Mouse (Mus musculus) midbrain, embryonic 15.5 days (tissue): ENCODE results near the gene C1qtnf6. TPM values are rescaled to one million over a fixed set of nuclear protein-coding genes. Genes with fewer than 3 reads are reported as not detected.

Experiments
- ATAC-seq: fragments of 200-750 bp; cut with Nextera tagmentation; replicated peaks from 2 replicates; pipeline ENCODE4 v1.8.0; 2017; ENCODE audit warnings: moderate TSS enrichment
- H3K27ac ChIP-seq: fragments of 300-500 bp; sonication (generic); 2 replicates; pipeline ENCODE4 v1.5.1; 2015; ENCODE audit warnings: mild to moderate bottlenecking, inconsistent platforms
- H3K27me3 ChIP-seq: fragments of 300-500 bp; sonication (generic); replicated peaks from 2 replicates; pipeline ENCODE4 v1.6.1; 2015; ENCODE audit warnings: inconsistent platforms
- H3K36me3 ChIP-seq: fragments of 300-500 bp; sonication (generic); replicated peaks from 2 replicates; pipeline ENCODE4 v1.6.1; 2015; ENCODE audit warnings: inconsistent platforms
- H3K4me1 ChIP-seq: fragments of 300-500 bp; sonication (generic); 2 replicates; pipeline ENCODE4 v1.6.1; 2015; ENCODE audit warnings: inconsistent platforms
- H3K4me2 ChIP-seq: fragments of 300-500 bp; sonication (generic); 2 replicates; pipeline ENCODE4 v1.6.1; 2015; ENCODE audit warnings: inconsistent platforms, mild to moderate bottlenecking, moderate library complexity
- H3K4me3 ChIP-seq: fragments of 300-500 bp; sonication (generic); 2 replicates; pipeline ENCODE4 v1.5.1; 2015; ENCODE audit warnings: mild to moderate bottlenecking, inconsistent platforms
- H3K9ac ChIP-seq: fragments of 300-500 bp; sonication (generic); 2 replicates; pipeline ENCODE4 v1.6.1; 2015; ENCODE audit warnings: mild to moderate bottlenecking, inconsistent platforms
- H3K9me3 ChIP-seq: fragments of 300-500 bp; sonication (generic); 2 replicates; pipeline ENCODE4 v1.6.1; 2016; ENCODE audit warnings: inconsistent platforms
- WGBS: fragments of 180-500 bp; shearing (Covaris S2); methylation state at CpG from one replicate; pipeline ENCODE4 v1.1.7; 2015; ENCODE audit warnings: mixed read lengths; 5-methylcytosine and 5-hydroxymethylcytosine counted together
- polyA plus RNA-seq: library from polyadenylated mRNA; unstranded; fragments of >200 nt; fragmentation: Nextera tagmentation; extraction: Ambion mirVana; gene quantifications from 2 replicates; pipeline ENCODE4 v1.2.1, GENCODE M21; 2015

Gene C1qtnf6
- polyA plus RNA-seq, 1 experiment from 2014 or later, result 6.6 TPM

DNA sequence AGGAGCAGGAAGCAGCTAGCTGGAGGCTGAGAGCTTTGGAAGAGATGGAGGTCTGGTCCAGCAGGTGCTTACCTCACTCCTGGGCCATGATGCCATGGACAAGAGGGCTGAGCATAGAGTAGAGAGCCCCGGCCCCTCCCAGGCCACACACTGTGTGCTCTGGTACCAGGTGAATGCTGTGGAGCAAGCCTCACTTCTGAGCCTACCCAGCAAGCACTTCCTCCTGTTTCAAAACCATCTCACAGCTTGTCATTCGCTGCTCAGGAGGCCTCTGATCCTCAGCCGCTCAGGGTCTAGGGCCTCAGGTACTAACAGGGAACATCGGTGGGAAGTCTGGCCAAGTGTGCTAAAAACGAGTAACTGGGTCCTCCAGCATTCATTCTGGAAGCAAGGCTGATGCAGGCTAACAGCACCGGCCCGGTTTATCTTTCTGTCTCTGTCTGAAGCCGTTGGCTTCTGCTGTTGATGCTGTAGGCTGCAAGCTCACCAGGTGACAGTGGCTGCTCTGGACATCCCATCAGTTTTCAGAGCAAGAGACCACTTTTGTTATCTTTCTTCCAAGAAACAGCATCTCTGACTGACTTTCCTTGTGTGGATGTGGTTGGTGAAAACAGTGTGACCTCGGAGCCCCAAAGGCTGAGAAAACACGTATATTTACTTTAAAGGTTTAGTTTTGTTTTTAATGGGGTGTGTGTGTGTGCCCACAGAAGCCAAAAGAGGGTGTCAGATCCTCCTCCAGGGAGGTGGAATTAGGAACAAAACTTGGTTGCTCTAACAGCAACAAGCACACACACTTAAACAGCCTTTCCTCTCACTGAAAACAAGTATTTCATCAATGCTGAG, 26.7 kb upstream of the C1qtnf6 start:
- H3K36me3 ChIP-seq, result no peaks in the 10 kb centered on the region
- H3K27me3 ChIP-seq, result no peaks in the 10 kb centered on the region
- H3K9me3 ChIP-seq, result peaks cover under 1% of the 10 kb centered on the region; the same call in 1 of the 2 replicates
- ATAC-seq, result no peak
- no peaks in the 10 kb centered on the region for H3K4me1 ChIP-seq
- WGBS, result 70% methylated on average over 10 of the region's 10 CpGs
- no peak overlapping the region for H3K9ac ChIP-seq
- no peak overlapping the region for H3K27ac ChIP-seq
- no peak overlapping the region for H3K4me2 ChIP-seq
- H3K4me3 ChIP-seq, result no peak overlapping the region

DNA sequence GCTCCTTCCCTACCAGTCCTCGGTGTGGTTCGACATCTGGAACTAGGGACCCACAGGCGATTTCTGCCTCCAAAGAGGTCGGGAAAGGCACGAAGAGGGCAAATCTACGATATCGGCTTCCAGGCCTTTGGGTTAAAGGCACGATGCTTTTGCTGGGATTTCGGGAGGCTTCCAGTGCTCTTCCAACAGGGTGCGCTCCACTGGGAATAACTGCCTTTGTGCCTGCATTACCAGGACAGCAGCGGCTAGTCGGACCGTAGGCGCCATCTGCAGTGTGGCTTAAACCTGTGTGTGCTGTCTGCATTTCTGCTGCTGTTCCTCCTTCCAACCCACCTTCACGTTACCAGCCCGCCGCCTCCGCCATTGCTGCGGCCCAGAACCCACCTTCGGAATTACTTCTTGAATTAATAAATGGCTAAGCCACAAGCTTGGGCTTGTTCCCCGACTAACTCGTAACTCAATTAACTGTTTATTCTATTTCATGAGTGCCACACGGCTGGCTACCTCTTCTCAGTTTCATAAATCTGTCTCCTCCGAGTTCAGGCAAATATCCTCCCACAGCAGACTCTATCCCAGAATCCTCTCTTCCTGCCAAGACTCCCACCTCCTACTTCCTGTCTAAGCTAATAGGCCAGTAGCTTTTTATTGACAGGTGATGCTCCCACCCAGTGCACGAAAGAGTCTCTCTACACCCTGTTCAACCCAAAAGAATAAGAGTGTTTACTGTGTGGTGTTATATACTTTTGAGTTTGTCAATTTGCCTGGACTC, 23.5 kb upstream of the C1qtnf6 start:
- H3K9ac ChIP-seq, result no peak overlapping the region
- H3K4me2 ChIP-seq, result no peak overlapping the region; the same call in 1 of the 2 replicates
- H3K9me3 ChIP-seq, result peaks cover 12% of the 10 kb centered on the region; the same call in 1 of the 2 replicates
- H3K4me1 ChIP-seq, result no peaks in the 10 kb centered on the region
- H3K36me3 ChIP-seq, result no peaks in the 10 kb centered on the region
- H3K27ac ChIP-seq, result no peak overlapping the region
- H3K27me3 ChIP-seq, result no peaks in the 10 kb centered on the region
- H3K4me3 ChIP-seq, result no peak overlapping the region
- 64% methylated on average over 25 of the region's 25 CpGs for WGBS
- no peak for ATAC-seq

DNA sequence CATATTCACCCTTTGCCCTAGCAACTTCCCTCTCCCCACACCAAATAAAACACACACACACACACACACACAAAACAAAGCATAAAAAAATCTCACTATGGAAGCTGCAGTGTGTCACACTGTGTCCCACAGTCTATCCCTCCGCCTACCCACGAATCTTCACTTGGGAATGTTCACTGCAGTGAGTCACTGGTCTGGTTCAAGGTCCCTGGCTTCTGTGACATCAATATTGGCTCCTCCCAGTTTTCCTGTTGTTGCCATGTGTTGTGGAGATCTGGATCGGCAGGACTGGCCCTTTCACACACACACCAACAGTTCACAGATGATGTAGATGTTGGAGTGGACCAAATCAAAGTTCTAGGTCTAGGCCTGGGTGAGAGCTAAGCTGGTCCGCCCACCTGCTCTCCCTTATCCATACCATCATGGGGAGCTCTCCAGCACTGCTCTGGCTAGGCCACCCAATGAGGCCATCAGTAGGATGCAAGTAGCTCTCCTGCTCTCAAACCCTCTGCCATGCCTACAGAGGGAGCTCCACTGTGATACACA, 18.0 kb upstream of the C1qtnf6 start:
- Histone ChIP-seq H3K9me3 (peaks cover 12% of the 10 kb centered on the region; the same call in 1 of the 2 replicates), H3K9ac (no peak overlapping the region), H3K4me3 (no peak overlapping the region), H3K4me2 (no peak overlapping the region), H3K4me1 (peaks cover 14% of the 10 kb centered on the region), H3K36me3 (no peaks in the 10 kb centered on the region), H3K27me3 (no peaks in the 10 kb centered on the region), H3K27ac (no peak overlapping the region)
- WGBS, result 84% methylated on average over 4 of the region's 4 CpGs
- no peak for ATAC-seq

DNA sequence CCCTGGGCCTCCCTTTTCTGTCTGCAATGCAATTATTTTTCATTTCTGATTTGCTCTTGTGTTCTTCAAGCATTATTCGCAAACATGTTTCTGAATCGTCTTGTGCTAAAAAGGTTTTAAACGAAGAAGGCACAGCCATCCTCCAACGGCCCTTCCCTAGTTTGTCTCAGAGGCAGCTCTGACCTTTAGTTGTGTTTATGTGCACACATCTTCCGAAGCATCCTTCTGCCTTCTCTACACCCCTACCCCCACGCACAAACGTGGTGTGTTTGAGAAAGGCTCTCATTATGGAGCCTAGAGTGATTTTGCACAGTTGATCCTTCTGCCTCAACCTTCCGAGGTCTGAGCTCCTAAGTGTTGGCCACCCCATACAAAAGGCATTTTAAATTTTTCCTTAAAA, 17.5 kb upstream of the C1qtnf6 start:
- Histone ChIP-seq H3K4me3 (no peak overlapping the region), H3K9ac (no peak overlapping the region), H3K4me2 (no peak overlapping the region), H3K27me3 (0 out of 2 replicates have a peak, but pooled peaks cover 1% of the 10 kb centered on the region), H3K36me3 (no peaks in the 10 kb centered on the region), H3K9me3 (peaks cover 12% of the 10 kb centered on the region; the same call in 1 of the 2 replicates), H3K27ac (peak overlapping the region; percentile 20; the same call in 1 of the 2 replicates), H3K4me1 (peaks cover 14% of the 10 kb centered on the region)
- no peak for ATAC-seq
- WGBS, result 72% methylated on average over 8 of the region's 8 CpGs

DNA sequence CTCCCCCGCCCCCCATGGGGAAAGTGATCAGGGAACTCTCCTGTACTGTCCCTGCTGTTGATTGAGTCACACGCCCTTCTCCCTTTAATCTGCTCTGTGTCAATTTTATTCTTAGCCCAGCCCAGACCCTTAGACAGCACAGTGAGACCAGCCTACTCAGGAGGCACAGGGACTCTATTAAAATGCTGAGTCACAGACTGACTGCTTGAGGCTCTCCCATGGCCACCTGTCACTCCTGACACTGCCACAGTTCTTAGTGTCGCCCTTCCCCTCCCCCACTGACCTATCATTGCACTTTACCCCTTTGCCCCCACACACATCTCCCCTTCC, 17.1 kb upstream of the C1qtnf6 start:
- H3K9ac ChIP-seq, result no peak overlapping the region
- H3K27ac ChIP-seq, result peak overlapping the region; percentile 20; the same call in 1 of the 2 replicates
- peaks cover 5% of the 10 kb centered on the region; the same call in 1 of the 2 replicates for H3K27me3 ChIP-seq

DNA sequence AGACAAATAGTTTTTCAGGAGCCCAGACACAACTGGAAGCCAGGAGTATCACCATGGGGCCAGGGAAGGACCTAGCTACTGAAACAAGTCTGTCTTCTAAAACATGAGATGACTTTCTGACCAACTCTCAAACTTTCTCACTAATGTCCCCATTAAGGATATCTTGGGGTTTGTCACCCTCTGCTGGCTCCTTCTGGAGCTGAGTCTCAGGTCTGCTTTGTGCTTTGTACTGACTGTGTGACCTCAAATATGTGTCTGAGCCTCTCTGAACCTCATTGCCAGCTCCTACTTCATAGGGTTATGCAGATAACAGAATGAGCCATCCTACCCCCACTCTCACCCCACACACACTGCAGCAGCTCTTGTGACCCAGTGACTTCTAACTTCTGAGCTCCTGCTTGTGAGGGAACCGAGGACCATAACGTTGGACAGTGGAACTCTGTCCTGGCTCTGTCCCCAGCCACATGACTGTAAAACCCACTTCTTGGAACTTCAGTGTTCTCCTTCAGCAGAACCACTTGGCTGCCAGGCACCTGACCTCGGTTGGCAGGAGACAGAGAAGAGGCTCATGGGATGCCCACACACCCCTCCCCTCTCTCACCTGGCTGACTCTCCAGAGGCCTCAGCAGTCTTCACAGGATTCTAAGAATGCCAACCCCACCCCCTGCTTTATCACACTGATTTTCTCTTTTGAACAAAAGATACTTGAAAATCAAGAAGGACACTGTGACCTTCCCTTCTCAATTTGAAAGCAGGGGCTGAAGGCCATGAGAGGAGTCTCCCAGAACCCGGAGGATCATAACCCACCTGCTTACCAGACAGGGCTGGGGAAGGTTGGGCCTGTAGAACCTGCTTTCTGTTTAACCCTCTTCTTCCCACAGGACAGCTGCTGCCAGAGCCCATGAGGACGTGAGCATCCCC, 16.5 kb upstream of the C1qtnf6 start:
- H3K9ac ChIP-seq, result no peak overlapping the region
- no peak overlapping the region for H3K4me3 ChIP-seq
- no peak for ATAC-seq

More for the DNA sequence above, 17.1 kb upstream of the C1qtnf6 start:
- Histone ChIP-seq H3K4me2 (no peak overlapping the region), H3K9me3 (peaks cover 12% of the 10 kb centered on the region; the same call in 1 of the 2 replicates), H3K4me3 (no peak overlapping the region), H3K4me1 (peaks cover 14% of the 10 kb centered on the region), H3K36me3 (no peaks in the 10 kb centered on the region)
- no peak for ATAC-seq
- WGBS, result 32% methylated on average over 3 of the region's 3 CpGs

DNA sequence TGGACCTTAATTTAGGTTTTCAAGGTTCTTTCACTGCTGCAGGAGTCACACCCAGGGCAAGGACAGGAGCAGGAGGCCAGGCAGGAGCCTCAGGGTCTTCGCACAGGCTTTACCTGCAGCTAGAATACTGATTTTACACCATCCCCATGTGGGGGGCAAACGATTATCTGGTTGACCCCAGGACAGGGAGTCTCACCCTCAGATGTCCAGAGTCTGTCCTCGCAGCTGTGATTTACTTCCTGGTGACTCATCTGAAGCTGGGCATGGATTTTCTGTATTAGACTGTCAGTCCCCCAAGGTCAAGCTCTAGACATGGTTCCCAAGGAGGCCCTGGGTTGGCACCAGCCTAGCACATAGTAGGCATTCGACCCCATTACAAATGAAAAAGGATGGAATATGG, 14.8 kb upstream of the C1qtnf6 start:
- Histone ChIP-seq H3K27me3 (peaks cover 5% of the 10 kb centered on the region; the same call in 1 of the 2 replicates), H3K4me1 (peaks cover 14% of the 10 kb centered on the region), H3K9me3 (0 out of 2 replicates have a peak, but pooled peaks cover 3% of the 10 kb centered on the region), H3K27ac (no peak overlapping the region), H3K36me3 (no peaks in the 10 kb centered on the region), H3K4me2 (no peak overlapping the region), H3K9ac (no peak overlapping the region), H3K4me3 (no peak overlapping the region)
- 72% methylated on average over 4 of the region's 4 CpGs for WGBS
- ATAC-seq, result no peak

More for the DNA sequence above, 16.5 kb upstream of the C1qtnf6 start:
- Histone ChIP-seq H3K36me3 (no peaks in the 10 kb centered on the region), H3K27ac (no peak overlapping the region), H3K4me1 (peaks cover 14% of the 10 kb centered on the region), H3K27me3 (peaks cover 5% of the 10 kb centered on the region; the same call in 1 of the 2 replicates), H3K4me2 (no peak overlapping the region), H3K9me3 (peaks cover 8% of the 10 kb centered on the region; the same call in 1 of the 2 replicates)
- 49% methylated on average over 5 of the region's 5 CpGs for WGBS

DNA sequence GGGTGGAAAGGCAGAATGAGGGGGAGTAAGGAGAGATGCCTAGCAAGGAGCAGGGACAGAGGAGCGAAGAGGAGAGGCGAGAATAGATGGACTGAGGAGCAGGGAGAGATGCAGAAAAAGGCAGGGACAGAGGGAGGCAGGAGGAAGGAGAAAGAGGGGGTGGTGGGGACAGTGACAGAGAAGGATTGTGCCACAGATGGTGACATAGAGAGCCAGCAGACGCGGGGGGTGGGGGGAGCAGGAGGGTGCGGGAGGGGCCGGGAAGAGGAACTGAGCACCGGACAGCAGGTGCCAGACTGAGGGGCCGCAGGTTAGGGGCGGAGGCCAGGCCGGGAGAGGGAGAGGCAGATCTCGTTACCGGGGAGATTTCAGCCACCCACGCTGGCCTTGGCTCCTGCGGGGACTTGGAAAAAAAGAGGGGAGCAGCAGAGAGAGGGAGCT, 13.4 kb upstream of the C1qtnf6 start, which contains the start of gene Sstr3:
TSS of gene Sstr3 (minus strand) at position 125 of the 441 bp plus-strand sequence.
- H3K4me3 ChIP-seq, result no peak within 1 kb of the TSS
- H3K27me3 ChIP-seq, result peaks cover 5% of the 10 kb centered on the region
- peak within 1 kb of the TSS; percentile 38 for H3K4me2 ChIP-seq
- 12% methylated on average over 14 of the region's 14 CpGs for WGBS
- H3K9ac ChIP-seq, result peak within 1 kb of the TSS; percentile 17; the same call in 1 of the 2 replicates
- ATAC-seq, result no peak
- H3K27ac ChIP-seq, result no peak within 1 kb of the TSS
- H3K9me3 ChIP-seq, result no peaks in the 10 kb centered on the region
- no peaks in the 10 kb centered on the region for H3K36me3 ChIP-seq
- H3K4me1 ChIP-seq, result peaks cover 14% of the 10 kb centered on the region

DNA sequence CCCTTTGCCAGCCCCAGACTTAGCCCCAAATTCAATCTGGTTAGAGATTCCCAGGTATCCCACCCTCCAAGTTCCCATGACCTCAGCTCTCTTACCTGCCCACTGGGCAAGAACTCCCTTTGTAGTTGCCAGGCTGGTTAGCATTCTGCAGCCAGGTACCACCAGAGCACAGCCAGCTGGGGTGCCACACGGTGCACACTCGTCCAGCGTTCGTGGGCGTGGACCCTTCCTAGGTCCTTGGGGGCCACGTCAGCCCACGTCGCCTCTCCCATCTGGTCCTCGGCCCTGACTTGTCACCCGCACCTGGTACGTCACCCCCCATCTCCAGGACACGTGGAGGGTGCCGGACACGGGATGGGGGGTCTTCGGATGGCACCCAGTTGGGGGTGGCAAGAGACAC, 12.8 kb upstream of the C1qtnf6 start:
- H3K9ac ChIP-seq, result no peak overlapping the region
- ATAC-seq, result no peak
- H3K27me3 ChIP-seq, result peaks cover 5% of the 10 kb centered on the region
- H3K4me2 ChIP-seq, result no peak overlapping the region
- no peaks in the 10 kb centered on the region for H3K9me3 ChIP-seq
- no peaks in the 10 kb centered on the region for H3K36me3 ChIP-seq
- 83% methylated on average over 15 of the region's 15 CpGs for WGBS
- peaks cover 14% of the 10 kb centered on the region for H3K4me1 ChIP-seq
- no peak overlapping the region for H3K27ac ChIP-seq
- H3K4me3 ChIP-seq, result no peak overlapping the region

DNA sequence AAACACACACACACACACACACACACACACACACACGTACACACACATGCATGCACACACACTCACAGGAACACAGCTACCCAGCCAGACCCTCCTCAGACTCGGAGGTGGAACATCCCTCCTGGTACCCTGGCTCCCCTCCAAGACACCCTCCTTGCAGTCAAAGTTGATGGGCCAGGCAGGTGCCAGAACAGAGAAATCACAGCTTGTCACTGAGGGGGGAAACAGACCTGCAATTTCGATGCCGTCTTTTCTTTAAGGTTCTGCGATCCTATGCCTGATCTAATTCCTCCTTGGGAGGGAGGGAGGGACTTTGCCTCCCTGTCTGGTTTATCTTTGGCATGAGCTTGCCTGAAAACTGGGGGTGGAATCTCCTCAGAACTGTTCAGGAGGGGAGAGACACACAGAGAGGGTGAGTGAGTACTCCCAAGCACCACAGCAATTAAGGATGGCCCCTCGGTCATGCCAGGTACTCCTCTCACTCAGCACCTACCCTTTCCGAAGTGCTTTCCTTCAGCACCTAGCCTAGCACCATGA, 11.6 kb upstream of the C1qtnf6 start:
- H3K9me3 ChIP-seq, result no peaks in the 10 kb centered on the region
- ATAC-seq, result no peak
- WGBS, result 67% methylated on average over 7 of the region's 7 CpGs
- H3K27me3 ChIP-seq, result peaks cover 5% of the 10 kb centered on the region
- no peak overlapping the region for H3K4me3 ChIP-seq
- H3K4me2 ChIP-seq, result no peak overlapping the region
- H3K27ac ChIP-seq, result no peak overlapping the region
- no peaks in the 10 kb centered on the region for H3K36me3 ChIP-seq
- peaks cover 10% of the 10 kb centered on the region for H3K4me1 ChIP-seq
- H3K9ac ChIP-seq, result no peak overlapping the region

DNA sequence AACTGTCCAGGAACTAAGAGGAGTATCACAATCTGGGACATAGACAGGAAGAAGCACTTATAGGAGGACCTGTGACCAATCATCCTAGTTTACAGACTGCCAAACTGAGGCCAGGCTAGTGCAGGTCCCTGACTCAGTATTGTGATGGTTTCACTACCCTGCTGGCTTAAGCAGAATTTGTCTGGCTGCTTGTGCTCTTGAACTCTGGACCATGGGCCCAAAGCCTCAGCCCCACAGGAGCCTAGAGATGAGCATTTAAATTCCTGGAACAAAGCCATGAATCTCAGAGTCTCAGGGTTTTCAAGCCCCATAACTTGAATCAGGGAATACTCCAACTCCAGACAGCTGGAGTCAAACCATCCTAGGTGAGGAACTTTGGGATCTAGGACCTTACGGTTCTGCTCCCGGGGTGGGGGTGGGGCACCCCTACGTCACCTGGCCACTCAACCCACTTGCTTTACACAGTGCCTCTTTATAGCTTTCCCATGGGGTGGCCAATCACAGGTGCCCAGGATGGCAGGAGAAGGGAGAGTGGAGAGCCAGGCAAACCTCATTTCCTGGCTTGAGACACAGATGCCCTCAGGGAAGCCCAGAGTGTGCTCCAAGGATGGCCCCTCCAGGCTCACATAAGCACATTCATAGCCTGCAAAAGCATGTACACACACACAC, 11.0 kb upstream of the C1qtnf6 start:
- no peaks in the 10 kb centered on the region for H3K36me3 ChIP-seq
- H3K27me3 ChIP-seq, result peaks cover 5% of the 10 kb centered on the region
- no peak overlapping the region for H3K4me3 ChIP-seq
- 71% methylated on average over 3 of the region's 3 CpGs for WGBS
- no peak overlapping the region for H3K27ac ChIP-seq
- H3K9ac ChIP-seq, result no peak overlapping the region
- no peaks in the 10 kb centered on the region for H3K9me3 ChIP-seq
- no peak overlapping the region for H3K4me2 ChIP-seq
- no peak for ATAC-seq
- H3K4me1 ChIP-seq, result peaks cover 10% of the 10 kb centered on the region
